Mouse (Mus musculus) c-Kit-positive CD71-positive TER-119-negative erythroid progenitor cells, embryonic 14.5 days (primary cell): ENCODE data around the gene Abhd4.

Source experiments
- DNase-seq: peaks from one replicate; pipeline ENCODE4 v3.0.0-alpha.2; 2013; ENCODE audit warnings: low read depth

Abhd4 gene

GRCm38 (mm10) chr14:54284839-54285238 lies 30.9 kb downstream of the Abhd4 start, which contains the start of gene Olfr49:
Olfr49 (minus strand) TSS chr14:54284939.
- no peak for DNase-seq

GRCm38 (mm10) chr14:54300136-54300535 lies 46.1 kb downstream of the Abhd4 start:
- DNase-seq = no peak

- no peak for DNase-seq
Observed at GRCm38 (mm10) chr14:54300676-54301075, 46.7 kb downstream of the Abhd4 start.

- no peak for DNase-seq
Observed at GRCm38 (mm10) chr14:54311763-54312162, 57.8 kb downstream of the Abhd4 start.
